Mouse (Mus musculus): Measurements from ENCODE around the gene Dusp28.

The Dusp28 gene

GRCm38 (mm10) chr1:92906779-92907631, at the start of gene Dusp28:
Gene Dusp28 (plus strand): TSS chr1:92906981.
- DNase-seq: peak; percentile 94 to 96

DNA sequence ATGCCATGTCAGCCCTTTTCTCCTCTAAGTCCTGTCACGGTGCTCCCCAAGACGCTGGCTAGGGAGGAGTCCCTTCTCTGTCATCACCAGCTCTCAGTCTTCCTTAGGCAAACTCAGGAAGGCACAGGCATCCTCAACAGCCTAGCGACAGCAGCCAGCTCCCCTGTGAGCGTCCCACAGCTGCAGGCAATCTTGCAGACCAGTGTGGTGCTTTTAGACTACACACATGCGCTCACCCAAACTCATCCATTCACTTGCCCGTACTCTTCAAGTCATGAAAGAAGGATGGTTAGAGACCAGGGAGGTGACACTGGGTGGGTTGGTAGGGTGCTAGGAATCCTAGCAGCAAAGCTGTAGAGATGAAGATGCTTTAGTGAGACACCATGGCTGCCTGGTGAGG, 45.3 kb upstream of the Dusp28 start:
- no peak for DNase-seq

- DNase-seq: no peak
These were observed 43.5 kb upstream of the Dusp28 start for GRCm38 (mm10) chr1:92863268-92863667.

GRCm38 (mm10) chr1:92866170-92866569, 40.6 kb upstream of the Dusp28 start:
- no peak for DNase-seq

GRCm38 (mm10) chr1:92869985-92870384, 36.8 kb upstream of the Dusp28 start:
- no peak for DNase-seq

DNA sequence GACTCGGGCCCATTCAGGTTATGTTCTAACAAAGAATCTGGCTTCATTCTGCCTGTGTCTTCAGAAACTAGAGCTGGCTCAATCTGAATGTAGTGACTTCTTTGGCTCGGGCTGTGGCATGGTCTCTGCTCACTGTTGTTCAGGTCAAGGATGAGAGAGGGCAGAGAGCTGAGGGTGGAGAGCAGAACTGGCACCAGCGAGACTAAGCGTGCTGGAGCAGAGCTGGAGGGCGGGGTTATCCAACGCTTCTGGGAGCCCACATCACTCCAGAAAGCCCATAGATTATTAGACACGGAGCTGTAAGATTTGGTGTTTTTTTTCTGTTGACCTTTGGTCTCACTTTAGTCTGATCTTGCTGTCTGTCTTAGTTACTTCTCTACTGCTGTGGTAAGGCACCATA, 34.1 kb upstream of the Dusp28 start:
- no peak for DNase-seq

- DNase-seq: no peak
These were observed 32.8 kb upstream of the Dusp28 start for GRCm38 (mm10) chr1:92874011-92874410.

DNA sequence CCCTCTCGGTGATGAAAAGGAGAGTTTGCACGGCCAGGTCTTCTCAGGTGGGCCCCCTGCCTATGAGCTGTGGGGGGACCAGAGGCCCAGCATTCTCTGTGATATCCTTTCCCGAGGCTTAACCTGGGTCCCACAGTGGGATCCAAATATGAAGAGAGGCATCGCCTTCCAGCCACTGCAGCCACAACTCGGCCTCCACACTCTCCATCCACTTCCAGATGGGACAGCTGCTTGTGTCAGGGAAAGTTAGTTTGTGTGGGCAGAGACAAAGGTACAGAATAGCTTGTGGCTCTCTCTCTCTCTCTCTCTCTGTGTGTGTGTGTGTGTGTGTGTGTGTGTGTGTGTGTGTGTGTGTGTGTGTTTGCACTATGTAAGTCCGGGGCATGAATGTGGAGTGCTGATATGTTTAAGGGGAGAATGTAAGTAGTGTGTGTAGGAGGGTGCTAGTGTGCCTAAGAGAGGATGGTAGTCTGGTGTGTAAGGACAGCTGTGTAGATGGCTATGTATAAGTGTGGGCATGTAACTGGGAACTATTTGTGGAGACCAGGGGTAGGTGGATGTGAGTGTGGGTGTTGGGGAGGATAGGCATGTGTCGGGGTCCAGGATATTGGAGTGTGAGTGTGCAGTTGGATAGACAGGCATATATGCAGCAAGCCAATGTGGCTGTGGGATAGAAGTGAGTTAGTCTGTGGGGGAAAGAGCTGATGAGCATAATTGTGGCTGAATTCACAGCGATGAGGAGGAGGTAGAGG, 31.2 kb upstream of the Dusp28 start:
- no peak for DNase-seq

- DNase-seq: no peak
These were observed 29.3 kb upstream of the Dusp28 start for GRCm38 (mm10) chr1:92877431-92877978.

- DNase-seq: no peak
These were observed 28.6 kb upstream of the Dusp28 start for GRCm38 (mm10) chr1:92878066-92878741.

- no peak for DNase-seq
These were observed 27.5 kb upstream of the Dusp28 start for GRCm38 (mm10) chr1:92879266-92879665.

DNA sequence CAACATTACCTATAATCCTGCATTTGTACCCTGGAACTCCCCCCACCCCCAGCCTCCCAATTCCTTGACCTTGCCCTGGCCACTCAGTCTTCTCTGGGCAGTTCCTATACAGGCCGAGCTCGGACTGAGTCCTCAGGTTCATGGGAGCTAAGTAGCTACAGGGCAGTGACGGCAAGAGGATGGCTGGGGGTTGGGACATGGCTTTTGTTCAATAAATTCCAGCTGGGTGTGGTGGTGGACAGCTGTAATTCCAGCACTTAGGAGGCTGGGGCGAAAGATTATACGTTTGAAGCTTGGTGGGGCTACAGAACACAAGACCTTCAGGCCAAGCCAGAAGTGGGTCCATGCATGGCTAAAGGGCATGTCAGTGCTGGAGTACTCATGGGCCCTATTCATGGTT, 26.7 kb upstream of the Dusp28 start:
- no peak for DNase-seq

- no peak for DNase-seq
These were observed 24.8 kb upstream of the Dusp28 start for GRCm38 (mm10) chr1:92881982-92882381.

- no peak for DNase-seq
These were observed 17.7 kb upstream of the Dusp28 start for GRCm38 (mm10) chr1:92888901-92889655.

- no peak for DNase-seq
These were observed 14.0 kb upstream of the Dusp28 start for GRCm38 (mm10) chr1:92892791-92893190.

DNA sequence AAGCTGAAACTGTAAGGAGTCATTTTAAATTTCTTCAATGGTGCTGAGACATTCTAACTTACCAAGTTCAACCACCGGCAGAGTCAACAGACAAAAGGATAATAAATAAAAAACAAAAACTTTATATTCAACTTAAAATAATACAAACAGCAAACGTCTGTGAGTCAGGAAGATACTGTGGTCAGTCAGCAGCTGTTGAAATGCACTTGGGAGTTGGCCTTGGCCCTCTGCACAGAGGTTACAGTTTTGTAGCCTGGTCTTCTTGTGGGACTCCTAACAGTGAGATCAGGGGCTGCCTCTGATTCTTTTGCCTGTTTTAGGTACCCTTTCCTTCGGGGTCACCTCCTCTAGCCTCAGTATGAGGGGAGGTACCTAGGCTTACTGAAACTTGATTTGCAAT, 12.9 kb upstream of the Dusp28 start:
- DNase-seq: no peak

- DNase-seq: peak; percentile 59 to 68
These were observed 11.7 kb upstream of the Dusp28 start for GRCm38 (mm10) chr1:92895089-92895488.

DNA sequence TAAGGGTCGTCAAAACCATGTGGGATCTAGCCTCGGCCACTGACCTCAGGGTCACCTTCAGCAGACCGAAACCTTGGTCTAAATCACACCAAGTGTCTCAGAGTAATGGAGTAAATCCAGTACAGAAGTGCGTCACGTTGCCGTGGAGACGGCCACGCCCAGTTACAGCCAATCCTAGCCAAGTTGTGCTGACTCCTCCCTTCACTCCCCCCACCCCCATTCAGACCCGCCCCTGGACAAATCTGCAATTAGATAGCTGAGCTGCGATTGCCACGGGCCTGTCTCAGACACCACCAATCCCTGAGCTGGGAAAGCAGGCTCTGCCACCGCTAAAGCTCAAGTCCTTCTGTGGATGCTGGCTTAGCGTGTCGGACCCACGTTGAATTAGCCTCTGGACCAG, 4.0 kb upstream of the Dusp28 start, which contains the start of gene Ankmy1:
Ankmy1 (minus strand) TSS at position 121 of the 400 bp plus-strand sequence.
- peak; percentile 73 to 80 for DNase-seq

DNA sequence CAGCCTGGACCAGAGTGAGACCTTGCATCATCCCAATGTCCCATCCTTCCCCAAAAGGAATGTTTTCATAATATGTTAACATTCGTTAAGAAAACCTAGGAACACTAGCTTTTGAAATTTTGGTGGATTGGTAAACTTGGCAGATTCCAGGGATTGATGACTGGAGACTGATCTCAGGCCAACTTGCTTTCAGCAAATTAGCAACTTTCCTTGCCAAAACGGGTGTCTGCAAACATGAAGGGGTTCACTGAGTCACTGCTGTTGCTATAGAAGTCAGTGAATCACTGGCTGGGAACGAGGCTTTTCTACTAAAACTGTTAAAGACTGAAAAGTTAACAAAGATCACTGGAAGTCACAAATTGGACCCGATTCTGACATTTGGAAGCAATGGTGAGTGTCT, 3.2 kb upstream of the Dusp28 start:
- no peak for DNase-seq

DNA sequence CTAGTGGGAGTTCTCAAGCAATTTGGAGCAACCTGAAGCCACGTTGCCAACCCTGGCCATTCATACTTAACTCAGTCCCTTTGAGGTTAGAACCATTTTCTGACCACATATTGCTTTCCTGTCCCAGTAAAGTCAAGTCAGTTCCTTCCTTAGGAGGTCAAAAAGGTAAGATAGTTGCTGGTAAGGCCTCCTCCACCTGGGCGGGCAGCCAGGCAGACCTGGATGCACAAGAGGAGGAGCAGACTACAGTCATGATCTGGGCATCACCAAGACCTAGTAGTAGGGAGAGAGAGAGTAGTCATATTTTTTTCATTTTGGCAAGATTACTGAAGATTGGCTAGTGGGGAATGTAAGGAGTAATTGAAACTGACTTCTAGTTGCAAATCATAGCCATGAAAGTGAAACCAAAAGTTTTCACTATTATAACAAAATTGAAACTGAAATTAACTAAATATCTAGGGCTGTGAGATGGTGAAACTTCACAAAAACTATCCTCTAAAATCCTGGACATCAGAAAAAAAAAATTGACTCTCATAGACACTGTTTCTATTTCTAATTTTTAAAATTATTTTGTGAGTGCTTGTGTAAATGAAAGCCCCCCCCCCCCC, 974 bp upstream of the Dusp28 start:
- DNase-seq: no peak

GRCm38 (mm10) chr1:92907632-92908360, 1.0 kb downstream of the Dusp28 start:
- DNase-seq: no peak
